Mouse (Mus musculus): ENCODE data around the gene Gorasp2.
A peak's percentile ranks its signal among the peaks of the same experiment; 100 is the strongest.

The Gorasp2 gene

DNA sequence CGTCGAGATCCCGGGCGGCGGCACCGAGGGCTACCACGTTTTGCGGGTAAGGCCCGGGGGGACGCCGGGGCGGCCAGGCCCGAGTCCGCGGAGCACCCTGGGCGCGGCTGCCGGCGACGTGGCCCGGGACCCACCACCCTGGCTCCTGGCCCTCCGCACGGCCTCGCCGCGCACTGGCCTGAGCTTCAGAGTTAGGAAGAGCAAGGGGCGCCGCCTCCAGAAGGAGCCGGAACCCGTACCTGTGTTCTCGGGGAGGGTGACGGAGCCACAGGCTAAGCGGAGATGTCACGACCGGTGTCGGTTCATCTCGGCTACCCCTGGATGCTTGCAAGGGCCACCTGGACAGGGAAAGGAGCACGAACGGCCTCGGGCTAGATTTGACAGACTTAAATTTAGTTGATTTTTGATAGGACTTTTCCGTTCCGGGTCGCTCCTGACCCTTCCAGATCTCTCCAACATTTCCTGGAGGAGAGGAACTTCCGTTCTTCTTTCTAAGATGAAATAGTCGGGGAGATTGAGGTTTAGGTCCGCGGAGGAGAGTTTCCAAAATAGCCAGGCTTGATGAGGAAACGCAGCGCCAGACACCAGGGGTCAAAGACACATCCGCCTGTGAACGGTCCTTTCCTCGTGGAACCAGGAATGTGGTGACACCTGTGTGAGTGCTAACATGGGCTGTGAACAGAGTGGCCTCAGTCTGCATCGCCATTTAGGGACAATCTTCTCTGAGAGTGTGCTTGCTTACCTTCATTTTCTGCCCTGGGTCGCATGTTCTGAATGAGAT is 529 bp downstream of the Gorasp2 start, which contains the start of gene Gm26558:
Gene Gm26558 (minus strand): TSS at position 394 of the 781 bp plus-strand sequence.
- DNase-seq = peak in 1 of 2 experiments; percentile 5

DNA sequence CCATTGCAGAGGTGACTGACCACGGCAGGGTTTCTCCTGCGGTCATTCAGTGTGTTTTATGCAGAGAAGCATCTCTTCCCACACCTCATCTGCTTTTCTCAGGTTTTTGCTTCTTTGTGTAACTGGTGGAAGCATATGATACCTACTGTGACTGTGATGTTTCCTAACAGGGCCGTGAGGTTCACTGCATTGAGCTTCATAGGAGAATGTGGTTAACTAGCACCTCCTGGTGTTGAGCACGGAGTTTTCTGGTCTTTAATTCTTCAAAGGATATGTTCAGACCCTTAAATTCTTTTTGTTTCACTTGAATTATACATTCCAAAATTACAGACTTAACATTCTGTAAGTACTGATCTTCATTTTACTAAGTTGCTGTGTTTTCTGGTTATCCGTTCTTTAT is 2.4 kb downstream of the Gorasp2 start:
- DNase-seq = no peak

DNA sequence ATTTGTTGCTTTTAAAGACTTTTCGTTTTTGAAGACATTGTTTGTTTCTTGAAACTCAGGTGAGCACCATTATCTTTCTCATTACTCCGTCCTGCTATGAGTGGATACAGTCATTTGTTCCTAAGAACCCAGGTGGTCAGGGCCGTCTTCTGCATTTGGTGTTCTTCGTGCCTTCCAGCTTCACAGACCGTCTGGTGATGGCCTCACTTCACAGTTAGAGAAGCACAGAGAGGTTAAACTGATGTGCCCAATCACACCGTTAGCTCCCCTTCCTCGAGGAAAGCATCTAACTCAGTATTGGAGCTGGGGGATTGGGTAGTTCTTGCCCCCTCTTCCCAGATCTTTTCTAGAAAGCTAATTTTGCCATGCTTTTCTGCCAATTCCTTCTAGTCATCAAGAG is 5.6 kb downstream of the Gorasp2 start:
- DNase-seq = no peak

DNA sequence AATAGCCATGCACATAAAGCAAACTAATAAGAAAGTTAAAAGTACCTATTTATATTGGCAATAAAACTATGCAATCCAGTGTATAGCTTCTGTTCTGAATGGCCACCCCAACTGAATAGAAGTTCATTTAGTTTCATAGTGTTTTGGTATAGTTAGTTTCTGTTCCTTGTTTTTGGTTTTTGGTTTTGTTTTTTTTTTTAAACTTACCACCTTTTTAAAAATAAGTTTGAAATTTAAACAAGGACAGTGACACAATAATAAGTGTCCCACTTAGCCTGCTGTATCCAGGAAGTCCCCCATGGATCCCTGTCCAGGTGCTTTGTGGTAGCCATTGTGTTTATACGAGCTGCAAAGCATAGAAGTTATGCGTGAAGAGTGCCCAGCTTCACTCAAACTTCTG is 7.9 kb downstream of the Gorasp2 start:
- no peak for DNase-seq

DNA sequence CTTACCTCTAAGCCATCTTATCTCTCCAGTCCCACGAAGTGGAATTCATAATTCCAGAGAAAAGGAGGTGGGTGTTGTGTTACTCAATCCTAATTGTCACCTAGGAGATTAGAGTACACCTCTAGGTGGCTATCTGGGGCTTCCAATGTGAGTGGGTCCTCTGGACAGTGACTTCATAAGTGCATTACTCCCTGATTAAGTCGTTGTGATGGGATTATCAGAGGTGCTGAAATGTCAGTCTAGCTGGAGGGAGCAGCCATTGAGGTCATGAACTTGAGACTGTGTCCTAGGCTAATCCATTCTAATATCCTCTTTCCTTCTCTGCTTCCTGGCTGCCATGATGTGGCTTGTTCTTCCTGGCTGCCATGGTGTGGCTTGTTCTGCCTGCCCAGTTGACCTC is 8.5 kb downstream of the Gorasp2 start:
- DNase-seq = no peak

DNA sequence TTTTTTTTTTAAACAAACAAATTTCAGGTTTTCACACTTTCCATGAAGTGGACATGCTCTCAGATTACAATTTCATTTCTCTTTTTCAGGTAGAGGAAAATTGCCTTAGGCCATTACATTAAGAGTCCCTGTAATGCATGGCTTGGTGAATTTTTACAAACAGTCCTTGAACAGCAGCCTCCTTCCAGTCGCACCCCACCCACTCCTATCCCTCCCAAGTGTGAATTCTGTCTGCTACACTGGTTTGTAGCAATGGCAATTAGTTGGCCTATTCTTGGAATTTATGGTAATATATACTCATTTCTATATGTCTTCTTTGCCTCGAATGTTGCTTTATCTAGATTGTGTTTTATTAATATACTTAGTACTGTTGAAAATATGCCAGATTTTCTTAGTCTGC is 11.1 kb downstream of the Gorasp2 start:
- DNase-seq = no peak

DNA sequence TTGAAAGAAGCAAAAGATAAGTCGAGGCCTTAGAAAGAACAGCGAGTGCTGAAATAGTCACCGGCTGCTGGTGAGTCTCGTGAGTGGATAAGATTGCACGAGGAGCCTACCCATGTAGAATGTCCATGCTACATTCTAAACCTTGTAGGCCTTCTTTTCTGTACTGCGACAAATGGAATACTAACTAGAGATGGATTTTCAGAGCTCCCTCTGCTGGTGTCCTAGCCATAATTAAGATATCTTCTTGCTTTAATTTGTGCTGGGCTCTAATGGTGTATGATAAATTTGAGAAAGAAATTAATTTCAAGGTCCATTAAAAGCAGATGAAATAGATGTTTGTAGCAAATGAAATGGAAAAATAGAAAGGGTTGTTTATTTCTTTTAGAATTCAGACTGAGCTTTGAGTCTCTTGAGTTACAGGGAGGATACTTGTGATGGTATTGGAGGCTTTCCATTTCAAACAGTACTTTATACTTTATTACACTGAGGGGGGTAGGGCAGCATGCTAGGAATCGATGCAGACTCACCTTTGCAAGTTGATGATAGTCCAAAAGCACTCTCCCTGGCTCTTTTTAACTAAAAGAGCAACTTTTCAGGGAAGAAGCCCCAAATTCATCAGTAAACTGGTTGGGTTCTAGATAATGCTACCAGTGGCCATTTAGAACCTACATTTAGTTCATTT is 12.2 kb downstream of the Gorasp2 start:
- no peak for DNase-seq

DNA sequence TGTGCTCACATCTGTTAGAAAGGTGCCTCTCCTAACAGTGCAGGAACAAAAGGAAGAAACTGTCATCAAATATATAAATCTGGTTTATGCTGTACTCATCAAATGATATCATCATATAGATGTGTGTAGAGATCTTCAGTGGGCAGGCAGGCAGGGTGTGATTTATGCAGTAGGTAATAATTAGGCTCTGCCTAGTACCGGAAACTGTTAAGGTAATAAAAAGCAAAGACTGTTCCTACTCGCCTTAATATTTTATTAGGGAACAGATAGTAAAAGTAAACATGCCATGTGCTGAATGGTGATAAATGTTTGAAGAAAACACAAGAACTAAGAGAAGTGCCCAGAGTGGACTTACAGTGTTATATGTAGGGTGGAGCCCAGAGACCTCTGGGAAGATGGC is 20.9 kb downstream of the Gorasp2 start:
- no peak for DNase-seq

DNA sequence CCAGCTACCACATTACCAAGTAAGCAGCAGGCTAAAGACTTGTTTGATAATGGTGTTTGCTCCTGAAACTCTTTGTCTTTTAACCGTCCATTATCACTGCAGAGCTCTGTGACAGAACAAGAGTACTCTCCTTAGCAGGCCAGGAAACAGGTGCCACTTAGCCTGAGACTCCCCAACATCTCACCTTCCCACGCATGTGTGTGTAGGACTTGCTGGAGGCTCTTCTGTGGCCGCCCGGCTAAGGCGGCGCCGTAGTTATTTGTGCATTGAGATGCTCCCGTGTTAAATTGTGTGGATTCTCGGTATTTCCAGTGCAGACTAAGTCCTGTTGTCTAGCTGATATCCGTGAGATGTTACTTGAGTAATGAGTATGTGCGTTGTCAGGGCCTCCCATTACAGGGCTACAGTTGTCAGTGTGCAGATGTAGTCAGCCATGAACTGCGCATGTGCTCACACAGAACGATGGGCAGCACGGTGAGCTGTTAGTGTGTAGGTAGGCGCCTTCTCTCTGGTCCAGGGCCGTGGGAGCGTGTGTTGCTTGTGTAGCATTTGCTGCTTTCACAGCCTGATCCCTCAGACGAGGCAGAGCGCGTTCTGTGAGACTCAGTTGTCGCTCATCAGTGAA is 27.2 kb downstream of the Gorasp2 start:
- DNase-seq = no peak

DNA sequence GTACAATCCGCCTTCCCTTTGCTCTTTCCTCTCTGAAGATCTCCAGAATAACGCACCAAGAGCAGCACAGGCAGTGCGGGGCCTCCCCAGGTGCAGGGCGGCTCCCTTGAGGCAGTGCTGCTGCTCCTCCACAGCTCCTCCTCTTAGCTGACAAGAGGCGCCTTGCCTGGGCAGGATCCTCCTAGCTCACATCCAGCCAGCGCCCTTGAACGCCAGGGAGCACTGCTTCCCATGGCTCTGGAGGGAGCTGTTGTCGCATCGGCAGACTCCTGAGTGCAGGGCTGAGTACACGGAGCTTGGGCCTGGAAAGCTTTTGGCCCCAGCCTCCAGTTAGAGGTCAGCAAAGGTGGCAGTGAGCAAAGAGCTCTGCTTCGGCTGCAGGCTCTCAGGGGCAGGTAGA is 28.8 kb downstream of the Gorasp2 start:
- DNase-seq = no peak

DNA sequence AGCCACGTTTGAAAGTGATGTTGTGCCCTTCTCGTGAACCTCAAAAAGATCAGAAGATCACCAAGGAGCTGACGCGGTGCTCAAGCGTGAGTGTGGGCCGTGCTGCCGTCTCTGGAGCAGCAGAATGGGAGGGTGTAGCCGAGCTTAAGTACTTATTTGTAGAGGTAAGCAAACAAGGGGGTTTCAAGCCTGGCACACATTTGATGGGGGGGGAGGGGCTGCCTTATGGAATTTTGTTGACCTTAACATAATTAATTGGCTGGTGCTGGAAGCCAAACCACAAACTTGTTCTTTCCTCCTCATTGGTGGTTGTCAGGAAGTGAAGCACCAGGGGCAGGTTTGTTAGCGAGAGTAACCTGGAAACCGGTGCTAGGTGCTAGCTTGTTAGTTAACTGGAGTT is 34.3 kb downstream of the Gorasp2 start:
- DNase-seq = no peak

DNA sequence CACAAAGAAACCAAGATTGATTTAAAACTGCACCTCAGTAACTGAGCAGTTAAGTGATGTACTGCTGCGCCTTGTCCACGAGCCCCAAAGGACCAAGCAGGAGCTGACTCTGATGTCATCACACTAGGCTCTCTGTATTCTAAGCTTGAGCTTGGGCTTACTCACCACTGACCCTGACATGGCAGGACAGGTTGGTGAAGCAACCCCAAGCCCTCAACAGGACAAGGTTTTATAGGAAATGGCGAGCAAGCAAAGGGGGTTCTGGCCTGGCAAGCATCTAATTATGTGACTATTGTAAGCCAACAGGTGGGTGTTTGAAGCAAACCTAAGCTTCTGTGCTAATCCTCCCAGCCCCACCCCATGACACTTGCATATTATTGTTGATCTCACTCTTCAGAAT is 39.5 kb downstream of the Gorasp2 start:
- DNase-seq = no peak

DNA sequence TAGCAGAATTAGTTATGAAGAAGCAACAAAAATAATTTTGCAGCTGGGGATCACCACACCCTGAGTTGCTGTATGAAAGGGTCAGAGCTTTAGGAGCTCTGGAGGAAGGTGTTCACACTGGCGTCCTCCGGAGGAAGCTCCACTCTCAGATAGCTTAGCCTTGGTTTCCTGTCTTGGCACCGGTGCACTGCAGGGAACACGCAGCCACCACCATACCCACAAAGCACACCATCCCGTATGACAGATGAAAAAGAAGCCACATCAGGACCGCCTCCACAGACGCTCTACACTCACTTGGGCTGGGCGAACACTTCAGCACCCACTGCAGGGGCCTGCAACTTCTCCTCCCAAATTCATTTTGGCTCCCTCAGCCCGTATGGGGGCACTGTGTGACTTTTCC is 40.2 kb downstream of the Gorasp2 start:
- no peak for DNase-seq

DNA sequence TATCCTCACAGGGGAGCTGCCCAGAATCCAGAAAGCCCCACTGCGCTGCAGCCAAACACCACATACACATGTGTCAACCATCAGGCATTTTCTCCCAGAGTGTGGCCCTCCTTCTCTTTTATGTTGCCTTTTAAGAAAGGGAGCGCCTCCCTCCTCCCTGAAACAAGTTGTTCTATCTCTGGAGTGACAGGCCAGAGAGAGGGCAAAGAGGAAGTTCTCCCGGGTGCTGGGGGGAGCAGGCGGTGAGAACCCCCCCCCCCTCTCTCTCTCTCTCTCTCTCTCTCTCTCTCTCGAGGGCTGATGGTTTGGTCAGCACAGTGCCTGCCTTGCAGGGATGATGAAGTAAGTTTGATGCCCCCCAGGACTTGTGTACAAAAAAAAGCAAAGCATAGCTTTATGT is 41.0 kb downstream of the Gorasp2 start:
- no peak for DNase-seq

DNA sequence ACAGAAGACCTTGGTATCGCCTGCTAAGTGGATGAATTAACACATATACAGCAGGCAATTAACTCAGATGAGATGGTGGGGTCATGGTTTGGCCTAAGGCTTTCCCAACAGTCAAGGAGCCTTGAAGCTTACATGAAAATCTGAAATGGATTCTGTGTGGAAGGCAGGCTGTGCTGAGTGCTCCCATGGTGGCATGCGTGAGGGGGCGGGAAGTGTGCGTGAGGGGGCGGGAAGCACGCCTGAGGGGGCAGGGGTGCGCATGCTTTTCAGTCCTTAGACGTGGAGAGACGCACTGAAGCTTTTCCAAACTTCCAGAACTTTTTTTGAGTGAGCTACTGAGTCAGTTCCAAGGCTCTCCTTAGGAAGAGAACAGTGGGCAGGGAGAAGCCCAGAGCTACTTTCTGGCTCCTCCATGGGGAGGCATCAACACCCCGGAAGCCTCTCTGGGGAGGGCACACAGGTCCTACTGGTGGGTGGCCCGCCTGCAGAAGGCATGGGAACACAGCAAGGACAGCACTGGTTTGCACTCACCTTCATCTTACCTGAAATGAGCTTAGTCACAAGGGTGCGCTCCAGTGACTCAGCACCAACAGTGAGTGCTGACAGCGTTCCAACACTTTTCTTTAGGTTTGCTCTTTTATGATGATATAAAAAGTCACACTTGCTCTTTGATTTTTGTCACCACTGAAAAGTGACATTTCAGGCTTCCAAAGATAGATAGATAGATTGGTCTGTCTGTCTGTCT is 47.8 kb downstream of the Gorasp2 start:
- DNase-seq = no peak

DNA sequence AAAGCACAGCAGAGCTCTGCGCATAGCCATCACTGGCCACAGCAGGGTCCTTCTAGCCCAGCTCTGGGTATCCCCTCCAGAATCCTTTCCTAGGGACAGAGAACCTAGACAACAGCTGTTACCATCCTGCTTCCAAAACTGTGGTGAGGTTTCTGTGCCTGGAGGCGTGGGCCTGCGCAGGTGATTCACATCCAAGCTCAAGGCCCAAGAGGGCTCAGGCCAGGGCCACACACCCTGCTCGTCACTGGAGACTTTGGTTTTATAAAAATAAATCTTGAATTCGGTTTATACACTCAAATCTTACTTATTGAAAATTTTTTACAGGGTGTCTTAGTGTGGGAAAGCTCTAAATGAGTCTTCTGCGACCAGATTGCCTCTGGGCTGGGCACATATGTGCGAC is 48.9 kb downstream of the Gorasp2 start:
- DNase-seq = no peak

DNA sequence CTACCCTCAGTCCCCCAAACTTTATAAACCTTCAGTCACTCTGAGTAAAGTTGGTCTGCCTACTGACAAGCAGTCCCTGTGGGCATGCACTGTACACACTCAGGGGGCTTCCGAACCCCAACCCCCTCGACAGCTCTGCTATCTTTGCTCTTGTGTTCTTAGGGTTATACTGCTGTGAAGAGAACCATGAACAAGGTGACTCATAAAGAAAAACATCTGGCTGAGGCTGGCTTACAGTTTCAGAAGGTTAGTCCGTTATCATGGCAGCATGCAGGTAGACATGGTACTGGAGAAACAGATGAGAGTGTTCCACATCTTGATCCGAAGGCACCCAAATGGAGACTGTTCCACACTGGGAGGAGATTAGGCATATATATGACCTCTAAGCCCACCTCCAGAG is 49.5 kb downstream of the Gorasp2 start:
- no peak for DNase-seq

DNA sequence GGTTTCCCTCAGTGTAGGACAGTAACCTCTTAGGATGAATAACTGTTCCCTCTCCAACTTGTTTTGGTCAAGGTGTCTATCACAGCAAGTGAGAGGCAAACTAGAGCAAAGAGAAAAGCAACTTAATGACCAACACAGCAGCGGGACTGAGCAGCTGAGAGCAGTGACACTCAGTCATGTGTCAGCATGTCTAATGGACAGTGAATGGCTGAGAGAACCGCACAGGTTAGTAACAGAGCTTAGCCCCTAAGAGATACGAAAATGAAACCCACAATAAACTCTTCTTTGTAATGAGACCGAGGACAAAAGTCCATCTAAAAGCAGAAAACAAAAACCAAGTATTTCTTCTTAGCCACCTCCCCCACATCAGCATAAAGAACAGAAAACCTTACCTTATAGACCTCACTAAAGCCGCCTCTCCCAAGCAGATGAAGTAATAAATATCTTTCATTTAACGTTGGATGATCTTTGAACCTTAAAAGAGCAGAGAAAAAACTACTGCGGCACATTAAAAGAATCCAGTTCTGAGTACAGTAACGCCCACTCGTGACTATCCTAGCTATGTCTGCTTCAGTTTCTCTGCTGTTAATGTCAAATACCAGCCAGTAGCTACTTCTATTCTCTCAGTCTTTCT is 62.4 kb downstream of the Gorasp2 start:
- DNase-seq = no peak

DNA sequence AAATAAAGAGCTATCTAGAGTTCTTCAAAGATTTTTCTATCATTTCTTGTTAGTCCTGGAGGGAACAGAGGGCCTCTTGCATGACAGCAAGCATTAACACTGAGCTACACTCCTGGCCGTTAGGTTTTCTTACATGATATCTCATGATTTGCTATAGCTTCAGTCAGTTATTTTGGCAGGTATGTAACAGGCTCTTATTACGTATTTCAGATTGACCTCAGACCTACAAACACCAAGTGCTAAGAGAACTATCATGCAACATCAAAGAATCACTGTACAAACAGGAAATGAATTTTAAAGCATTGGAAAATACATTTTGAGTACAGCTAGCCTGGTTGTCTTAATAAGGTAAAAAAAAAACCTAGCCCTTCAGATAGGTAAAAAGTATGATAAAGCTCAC is 65.7 kb downstream of the Gorasp2 start:
- DNase-seq = no peak

DNA sequence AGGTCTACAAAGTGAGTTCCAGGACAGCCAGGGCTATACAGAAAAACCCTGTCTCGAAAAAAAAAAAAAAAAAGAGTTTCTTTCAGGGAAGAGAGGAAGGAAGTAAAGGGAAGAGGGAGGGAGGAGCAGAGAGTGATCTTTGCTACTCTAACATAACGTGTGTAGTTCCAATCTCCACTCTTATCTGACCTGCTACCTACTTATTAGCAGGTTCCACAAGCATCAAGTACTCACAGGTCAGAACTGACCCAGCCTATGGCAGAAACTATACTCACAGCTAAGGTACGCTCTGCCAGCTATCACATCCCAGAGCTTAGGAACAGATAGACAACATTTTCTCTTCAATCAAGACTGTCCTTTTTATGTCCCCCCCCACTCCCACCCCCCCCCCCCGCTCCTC is 74.2 kb downstream of the Gorasp2 start:
- no peak for DNase-seq

DNA sequence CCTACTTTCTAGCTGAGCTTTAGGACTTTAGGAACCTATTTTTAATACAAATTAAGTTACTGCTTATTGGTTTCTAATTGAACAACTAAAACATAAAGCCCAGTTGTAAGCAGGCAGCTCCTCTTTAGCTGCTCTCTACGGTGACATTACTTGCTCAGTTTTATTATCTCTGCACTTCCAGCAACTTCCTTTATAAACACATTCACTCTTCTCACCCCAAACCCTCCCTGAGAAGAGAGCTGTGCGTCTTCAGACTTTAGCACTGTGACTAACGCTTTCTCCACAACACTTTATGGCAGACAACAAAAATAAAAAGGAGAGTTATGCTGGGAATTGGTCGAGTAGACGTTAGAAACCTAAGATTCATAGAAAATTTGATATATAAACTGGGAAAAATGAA is 74.6 kb downstream of the Gorasp2 start:
- DNase-seq = no peak

DNA sequence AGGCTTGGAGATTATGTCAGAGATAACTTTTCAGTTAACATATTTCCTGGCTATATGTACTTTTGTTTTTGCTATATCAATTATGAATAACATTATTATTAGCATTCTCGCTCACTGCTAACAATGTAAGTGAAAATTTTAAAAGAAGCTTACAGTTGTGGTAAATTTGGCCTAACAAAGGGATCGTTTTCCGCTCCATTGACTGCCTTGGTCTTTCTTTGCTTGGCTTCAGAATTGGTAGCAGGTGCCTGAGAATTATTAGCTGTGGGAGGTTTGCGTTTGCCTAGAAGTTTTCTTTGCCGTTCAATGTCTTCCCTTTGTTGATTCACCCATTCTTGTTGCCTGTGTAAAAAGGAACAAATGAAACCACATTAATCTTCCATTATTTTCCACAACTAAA is 80.5 kb downstream of the Gorasp2 start:
- no peak for DNase-seq

DNA sequence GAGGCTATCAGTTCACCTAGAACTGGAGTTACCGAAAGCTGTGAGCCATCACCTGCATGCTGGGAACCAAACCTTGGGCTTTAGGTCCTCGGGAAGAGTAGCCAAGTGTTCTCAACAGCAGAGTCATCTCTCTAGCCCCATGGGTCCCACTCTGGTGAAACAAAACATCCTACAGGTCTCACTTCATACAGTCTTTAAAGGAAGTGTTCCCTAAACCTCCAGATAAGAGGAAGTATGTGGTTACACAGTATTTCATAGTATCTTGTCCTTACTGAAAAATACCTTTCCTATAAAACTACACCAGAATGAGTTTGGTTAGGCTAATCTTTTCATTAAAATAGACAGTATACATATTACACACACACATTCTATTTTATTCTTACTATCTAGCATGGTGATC is 81.2 kb downstream of the Gorasp2 start:
- no peak for DNase-seq
